Mouse (Mus musculus): ENCODE data around the gene Qsox1.

DNA sequence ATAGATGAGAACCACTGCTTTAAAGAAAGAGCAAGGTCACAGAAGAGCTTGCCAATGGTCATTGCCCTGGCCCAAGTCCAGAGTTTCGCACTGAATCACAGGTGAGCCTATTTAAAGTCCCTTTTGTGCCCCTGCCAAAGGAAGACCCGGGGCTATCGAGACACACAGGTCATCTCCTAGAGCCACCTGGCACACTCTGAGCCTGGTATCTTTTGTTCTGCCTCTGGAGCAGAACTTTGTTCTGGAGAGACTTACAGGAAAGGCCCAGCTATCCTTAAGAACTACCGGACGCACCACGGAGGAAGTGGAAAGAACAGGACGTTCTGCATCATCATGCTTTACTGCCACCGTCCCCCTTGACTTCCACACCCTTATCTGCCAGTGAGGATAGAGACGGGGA lies 7.1 kb downstream of the Qsox1 start:
- TF ChIP-seq CTCF (conservative IDR thresholded peaks at IDR 0.05; ENCODE audit: low read length) (no peak), NANOG (IDR thresholded peaks at IDR 0.05; ENCODE audit: borderline replicate concordance, low read length) (no peak), POU5F1 (IDR thresholded peaks at IDR 0.05; ENCODE audit: borderline replicate concordance, low read length) (no peak)
